Mouse (Mus musculus): ENCODE results near the gene Zbtb2.

DNA sequence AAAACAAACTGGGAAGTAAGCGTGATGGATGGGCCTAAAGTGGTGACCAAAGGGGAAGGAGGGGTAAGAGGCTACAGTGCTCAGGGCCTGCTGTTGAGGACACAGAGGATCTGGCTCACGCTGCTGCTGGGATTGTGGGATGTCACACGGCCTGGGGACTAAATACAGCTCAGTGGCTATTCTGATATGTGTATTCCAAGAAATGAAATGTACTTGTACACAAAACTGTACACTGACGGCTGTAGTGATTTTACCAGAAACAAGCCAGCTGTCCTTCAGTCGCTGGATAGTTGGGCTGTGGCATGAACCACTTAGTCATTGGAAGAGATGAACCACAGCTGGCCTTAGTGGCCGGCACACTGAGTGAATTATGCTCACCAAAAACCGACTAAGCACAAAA is 11.4 kb downstream of the Zbtb2 start:
- TF ChIP-seq GATA1 (IDR thresholded peaks at IDR 0.05; ENCODE audit: borderline replicate concordance, low read length) (no peak), FLI1 (IDR thresholded peaks at IDR 0.05; ENCODE audit: low read length) (no peak)
